Mouse (Mus musculus) left cerebral cortex, adult 8-10 months (tissue): Measurements from ENCODE around the gene Rpl23. TPM values are rescaled to one million over a fixed set of nuclear protein-coding genes. Genes with fewer than 3 reads are reported as not detected.

Source experiments
- DNase-seq, 2 experiments: peaks; one replicate each; pipeline ENCODE4 v3.0.0; 2022; ENCODE audit warnings: low spot score in 2 of 2
- total RNA-seq, 4 experiments: library from RNA; stranded (reverse); gene quantifications; 2 replicates each; pipeline ENCODE4 v1.2.4; 2022

The Rpl23 gene
- total RNA-seq, 4 experiments from 2014 or later = 331 to 461 (median 392) TPM

- DNase-seq = peak in 1 of 2 experiments; percentile 26
These were observed 31.7 kb upstream of the Rpl23 start for GRCm38 (mm10) chr11:97813746-97814515.

GRCm38 (mm10) chr11:97813085-97813484 is 30.8 kb upstream of the Rpl23 start:
- no peak for DNase-seq

GRCm38 (mm10) chr11:97812491-97812921 is 30.3 kb upstream of the Rpl23 start:
- DNase-seq = no peak

- no peak for DNase-seq
These were observed 29.5 kb upstream of the Rpl23 start for GRCm38 (mm10) chr11:97811569-97812362.

- no peak for DNase-seq
These were observed 28.7 kb upstream of the Rpl23 start for GRCm38 (mm10) chr11:97810970-97811369.

- no peak for DNase-seq
These were observed 28.1 kb upstream of the Rpl23 start for GRCm38 (mm10) chr11:97810356-97810755.

GRCm38 (mm10) chr11:97809235-97810121 is 27.2 kb upstream of the Rpl23 start:
- DNase-seq = no peak

GRCm38 (mm10) chr11:97808621-97809234 is 26.5 kb upstream of the Rpl23 start:
- DNase-seq = no peak

GRCm38 (mm10) chr11:97808093-97808492 is 25.9 kb upstream of the Rpl23 start:
- DNase-seq = no peak

GRCm38 (mm10) chr11:97807626-97808025 is 25.4 kb upstream of the Rpl23 start:
- DNase-seq = no peak

GRCm38 (mm10) chr11:97806613-97806964 is 24.4 kb upstream of the Rpl23 start:
- DNase-seq = no peak

GRCm38 (mm10) chr11:97805662-97806612 is 23.7 kb upstream of the Rpl23 start:
- no peak for DNase-seq

- no peak for DNase-seq
These were observed 22.8 kb upstream of the Rpl23 start for GRCm38 (mm10) chr11:97804841-97805661.

GRCm38 (mm10) chr11:97803847-97804246 is 21.6 kb upstream of the Rpl23 start:
- DNase-seq = no peak

GRCm38 (mm10) chr11:97802495-97802894 is 20.3 kb upstream of the Rpl23 start:
- DNase-seq = no peak

- no peak for DNase-seq
These were observed 19.9 kb upstream of the Rpl23 start for GRCm38 (mm10) chr11:97802194-97802470.

GRCm38 (mm10) chr11:97801409-97802193 is 19.4 kb upstream of the Rpl23 start:
- no peak for DNase-seq

- DNase-seq = no peak
These were observed 18.6 kb upstream of the Rpl23 start for GRCm38 (mm10) chr11:97800691-97801408.
